Mouse (Mus musculus): ENCODE measurements around the gene Prr19. TPM values are rescaled to one million over a fixed set of nuclear protein-coding genes. Genes with fewer than 3 reads are reported as not detected.

Gene Prr19
- polyA plus RNA-seq, 1 experiment, result not detected

GRCm38 (mm10) chr7:25281166-25281733, 20.0 kb upstream of the Prr19 start:
- H3K27me3 ChIP-seq (ENCODE audit: control insufficient read depth), result no peaks in the 10 kb centered on the region
- H3K36me3 ChIP-seq (ENCODE audit: control insufficient read depth), result peaks cover 43% of the 10 kb centered on the region
- peak overlapping the region; percentile 72 for H3K4me3 ChIP-seq (replicated peaks)
- no peaks in the 10 kb centered on the region for H3K9me3 ChIP-seq (ENCODE audit: control insufficient read depth, low read length)
- no peak for TF ChIP-seq TAL1 (IDR thresholded peaks at IDR 0.05; ENCODE audit: low read length)
- no peak for TF ChIP-seq GATA1 (IDR thresholded peaks at IDR 0.05; ENCODE audit: low read length)
- H3K4me1 ChIP-seq (ENCODE audit: control insufficient read depth), result peaks cover 87% of the 10 kb centered on the region

GRCm38 (mm10) chr7:25281734-25282601, 19.2 kb upstream of the Prr19 start:
- TF ChIP-seq GATA1 (IDR thresholded peaks at IDR 0.05; ENCODE audit: low read length) (no peak), TAL1 (IDR thresholded peaks at IDR 0.05; ENCODE audit: low read length) (no peak)
- H3K36me3 ChIP-seq (ENCODE audit: control insufficient read depth), result peaks cover 44% of the 10 kb centered on the region
- H3K4me1 ChIP-seq (ENCODE audit: control insufficient read depth), result peaks cover 80% of the 10 kb centered on the region
- H3K4me3 ChIP-seq (replicated peaks), result peak overlapping the region; percentile 72
- H3K27me3 ChIP-seq (ENCODE audit: control insufficient read depth), result no peaks in the 10 kb centered on the region
- H3K9me3 ChIP-seq (ENCODE audit: control insufficient read depth, low read length), result no peaks in the 10 kb centered on the region

- Histone ChIP-seq H3K36me3 (ENCODE audit: control insufficient read depth) (peaks cover 47% of the 10 kb centered on the region), H3K9me3 (ENCODE audit: control insufficient read depth, low read length) (no peaks in the 10 kb centered on the region), H3K4me3 (replicated peaks) (peak overlapping the region; percentile 72), H3K27me3 (ENCODE audit: control insufficient read depth) (no peaks in the 10 kb centered on the region), H3K4me1 (ENCODE audit: control insufficient read depth) (peaks cover 72% of the 10 kb centered on the region)
- TF ChIP-seq GATA1 (IDR thresholded peaks at IDR 0.05; ENCODE audit: low read length) (no peak), TAL1 (IDR thresholded peaks at IDR 0.05; ENCODE audit: low read length) (no peak)
Observed at GRCm38 (mm10) chr7:25282731-25283211, 18.4 kb upstream of the Prr19 start.

GRCm38 (mm10) chr7:25283637-25284036, 17.6 kb upstream of the Prr19 start:
- Histone ChIP-seq H3K9me3 (ENCODE audit: control insufficient read depth, low read length) (no peaks in the 10 kb centered on the region), H3K36me3 (ENCODE audit: control insufficient read depth) (peaks cover 55% of the 10 kb centered on the region), H3K4me1 (ENCODE audit: control insufficient read depth) (peaks cover 66% of the 10 kb centered on the region), H3K27me3 (ENCODE audit: control insufficient read depth) (no peaks in the 10 kb centered on the region), H3K4me3 (replicated peaks) (peak overlapping the region; percentile 72)
- TF ChIP-seq TAL1 (IDR thresholded peaks at IDR 0.05; ENCODE audit: low read length) (no peak), GATA1 (IDR thresholded peaks at IDR 0.05; ENCODE audit: low read length) (no peak)

- no peak for TF ChIP-seq GATA1 (IDR thresholded peaks at IDR 0.05; ENCODE audit: low read length)
- TF ChIP-seq TAL1 (IDR thresholded peaks at IDR 0.05; ENCODE audit: low read length), result no peak
- no peaks in the 10 kb centered on the region for H3K27me3 ChIP-seq (ENCODE audit: control insufficient read depth)
- peaks cover 61% of the 10 kb centered on the region for H3K36me3 ChIP-seq (ENCODE audit: control insufficient read depth)
- H3K9me3 ChIP-seq (ENCODE audit: control insufficient read depth, low read length), result peaks cover 4% of the 10 kb centered on the region
- H3K4me1 ChIP-seq (ENCODE audit: control insufficient read depth), result peaks cover 61% of the 10 kb centered on the region
- H3K4me3 ChIP-seq (replicated peaks), result peak overlapping the region; percentile 72
Observed at GRCm38 (mm10) chr7:25284171-25284570, 17.0 kb upstream of the Prr19 start.

GRCm38 (mm10) chr7:25284766-25285165, 16.4 kb upstream of the Prr19 start:
- Histone ChIP-seq H3K36me3 (ENCODE audit: control insufficient read depth) (peaks cover 67% of the 10 kb centered on the region), H3K9me3 (ENCODE audit: control insufficient read depth, low read length) (peaks cover 8% of the 10 kb centered on the region), H3K4me1 (ENCODE audit: control insufficient read depth) (peaks cover 55% of the 10 kb centered on the region), H3K4me3 (replicated peaks) (peak overlapping the region; percentile 8), H3K27me3 (ENCODE audit: control insufficient read depth) (no peaks in the 10 kb centered on the region)
- TF ChIP-seq GATA1 (IDR thresholded peaks at IDR 0.05; ENCODE audit: low read length) (no peak), TAL1 (IDR thresholded peaks at IDR 0.05; ENCODE audit: low read length) (no peak)

GRCm38 (mm10) chr7:25285511-25286238, 15.5 kb upstream of the Prr19 start:
- H3K27me3 ChIP-seq (ENCODE audit: control insufficient read depth), result no peaks in the 10 kb centered on the region
- H3K4me3 ChIP-seq (replicated peaks), result no peak overlapping the region
- H3K4me1 ChIP-seq (ENCODE audit: control insufficient read depth), result peaks cover 49% of the 10 kb centered on the region
- TF ChIP-seq GATA1 (IDR thresholded peaks at IDR 0.05; ENCODE audit: low read length), result no peak
- TF ChIP-seq TAL1 (IDR thresholded peaks at IDR 0.05; ENCODE audit: low read length), result no peak
- peaks cover 72% of the 10 kb centered on the region for H3K36me3 ChIP-seq (ENCODE audit: control insufficient read depth)
- peaks cover 10% of the 10 kb centered on the region for H3K9me3 ChIP-seq (ENCODE audit: control insufficient read depth, low read length)

- H3K27me3 ChIP-seq (ENCODE audit: control insufficient read depth), result no peaks in the 10 kb centered on the region
- peaks cover 10% of the 10 kb centered on the region for H3K9me3 ChIP-seq (ENCODE audit: control insufficient read depth, low read length)
- H3K36me3 ChIP-seq (ENCODE audit: control insufficient read depth), result peaks cover 85% of the 10 kb centered on the region
- H3K4me3 ChIP-seq (replicated peaks), result no peak overlapping the region
- no peak for TF ChIP-seq TAL1 (IDR thresholded peaks at IDR 0.05; ENCODE audit: low read length)
- TF ChIP-seq GATA1 (IDR thresholded peaks at IDR 0.05; ENCODE audit: low read length), result no peak
- H3K4me1 ChIP-seq (ENCODE audit: control insufficient read depth), result peaks cover 43% of the 10 kb centered on the region
Observed at GRCm38 (mm10) chr7:25286989-25287388, 14.2 kb upstream of the Prr19 start.

- Histone ChIP-seq H3K36me3 (ENCODE audit: control insufficient read depth) (peaks cover 95% of the 10 kb centered on the region), H3K4me1 (ENCODE audit: control insufficient read depth) (peaks cover 39% of the 10 kb centered on the region), H3K4me3 (replicated peaks) (no peak overlapping the region), H3K9me3 (ENCODE audit: control insufficient read depth, low read length) (peaks cover 10% of the 10 kb centered on the region), H3K27me3 (ENCODE audit: control insufficient read depth) (no peaks in the 10 kb centered on the region)
- TF ChIP-seq GATA1 (IDR thresholded peaks at IDR 0.05; ENCODE audit: low read length), result no peak
Observed at GRCm38 (mm10) chr7:25288011-25288410, 13.2 kb upstream of the Prr19 start.
